Mouse (Mus musculus) MEL (cell line): ENCODE results near the gene Aire.

Experiments used
- CHD1 ChIP-seq: IDR thresholded peaks from 2 replicates; pipeline ENCODE4 v1.6.1; 2012; ENCODE audit warnings: low read depth, mild to moderate bottlenecking, inconsistent platforms, low read length, improper control_type of control experiment
- CTCF ChIP-seq, 3 experiments: IDR thresholded peaks in 2 of 3; conservative IDR thresholded peaks in 1 of 3; 2 replicates each; pipeline ENCODE4 v1.5.1; 2011 to 2012; ENCODE audit warnings: low read length in 3 of 3, low read depth in 2 of 3, mild to moderate bottlenecking in 2 of 3, improper control_type of control experiment in 1 of 3, inconsistent platforms in 1 of 3, mixed read lengths in 1 of 3, moderate library complexity in 1 of 3; ENCODE audit not compliant: control insufficient read depth in 1 of 3, insufficient read depth in 1 of 3, poor library complexity in 1 of 3, severe bottlenecking in 1 of 3
- EP300 ChIP-seq, 2 experiments: IDR thresholded peaks; 2 replicates each; pipeline ENCODE4 v1.6.1; 2011; ENCODE audit warnings: improper control_type of control experiment in 2 of 2, low read length in 2 of 2, low read depth in 1 of 2, mild to moderate bottlenecking in 1 of 2
- GABPA ChIP-seq: IDR thresholded peaks from 2 replicates; pipeline ENCODE4 v1.6.1; 2012; ENCODE audit warnings: low read depth, mild to moderate bottlenecking, inconsistent platforms, low read length, improper control_type of control experiment, moderate library complexity
- GATA1 ChIP-seq: IDR thresholded peaks from 2 replicates; pipeline ENCODE4 v1.6.1; 2011; ENCODE audit warnings: low read depth, low read length, improper control_type of control experiment
- MAX ChIP-seq: IDR thresholded peaks from 2 replicates; pipeline ENCODE4 v1.6.1; 2011; ENCODE audit warnings: low read length, improper control_type of control experiment
- MEF2A ChIP-seq: IDR thresholded peaks from 2 replicates; pipeline ENCODE4 v1.6.1; 2014; ENCODE audit warnings: low read depth, mild to moderate bottlenecking, inconsistent platforms, low read length, improper control_type of control experiment; ENCODE audit not compliant: poor library complexity, insufficient replicate concordance, severe bottlenecking; ENCODE audit errors: extremely low read depth
- POLR2A ChIP-seq, 2 experiments: IDR thresholded peaks; 2 replicates each; pipeline ENCODE4 v1.6.1; 2011 to 2012; ENCODE audit warnings: low read length in 2 of 2, mild to moderate bottlenecking in 2 of 2, control low read depth in 1 of 2, improper control_type of control experiment in 1 of 2, low read depth in 1 of 2, moderate library complexity in 1 of 2; ENCODE audit not compliant: control insufficient read depth in 1 of 2, insufficient read depth in 1 of 2, poor library complexity in 1 of 2
- POLR2AphosphoS5 ChIP-seq: IDR thresholded peaks from 2 replicates; pipeline ENCODE4 v1.6.1; 2012; ENCODE audit warnings: low read depth, borderline replicate concordance, mild to moderate bottlenecking, inconsistent platforms, low read length, moderate library complexity, mixed read lengths
- TAL1 ChIP-seq: IDR thresholded peaks from 2 replicates; pipeline ENCODE4 v1.6.1; 2012; ENCODE audit warnings: mild to moderate bottlenecking, inconsistent platforms, low read length, moderate library complexity, mixed read lengths
- TBP ChIP-seq: IDR thresholded peaks from 2 replicates; pipeline ENCODE4 v1.8.0; 2011; ENCODE audit warnings: low read depth, low read length, improper control_type of control experiment
- USF2 ChIP-seq, 2 experiments: IDR thresholded peaks; 2 replicates each; pipeline ENCODE4 v1.6.1; 2011 to 2012; ENCODE audit warnings: improper control_type of control experiment in 2 of 2, low read length in 2 of 2, borderline replicate concordance in 1 of 2, inconsistent platforms in 1 of 2, low read depth in 1 of 2, mild to moderate bottlenecking in 1 of 2; ENCODE audit not compliant: insufficient read depth in 1 of 2
- ZC3H11A ChIP-seq: IDR thresholded peaks from 2 replicates; pipeline ENCODE4 v1.6.1; 2012; ENCODE audit warnings: low read depth, mild to moderate bottlenecking, inconsistent platforms, low read length, improper control_type of control experiment

DNA sequence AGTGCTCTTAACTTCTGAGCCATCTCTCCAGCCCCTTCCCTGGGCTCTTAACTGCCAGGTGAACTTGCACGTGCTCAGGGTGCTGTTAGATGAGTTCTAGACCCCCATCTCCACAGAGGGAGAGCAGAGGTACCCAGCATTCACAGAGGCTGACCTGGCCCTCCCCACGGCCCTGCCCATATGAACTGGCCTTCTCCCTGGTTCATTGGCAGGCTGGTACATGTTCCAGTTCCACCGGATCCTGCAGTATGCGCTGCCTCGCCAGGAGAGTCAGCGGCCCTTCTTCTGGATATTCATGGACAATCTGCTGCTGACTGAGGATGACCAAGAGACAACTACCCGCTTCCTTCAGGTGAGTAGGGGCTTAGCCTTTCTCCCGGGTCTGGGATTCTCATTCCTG lies 13.6 kb upstream of the Aire start:
- TF ChIP-seq POLR2A (IDR thresholded peaks at IDR 0.05; ENCODE audit: control insufficient read depth in 1 of 2, insufficient read depth in 1 of 2, low read depth in 1 of 2, low read length in 2 of 2, poor library complexity in 1 of 2) (no peak), POLR2AphosphoS5 (no peak), TAL1 (no peak), USF2 (IDR thresholded peaks at IDR 0.05; ENCODE audit: borderline replicate concordance in 1 of 2, insufficient read depth in 1 of 2, low read depth in 1 of 2, low read length in 2 of 2) (no peak), CTCF (IDR thresholded peaks at IDR 0.05 in 2 of 3, conservative IDR thresholded peaks at IDR 0.05 in 1 of 3; ENCODE audit: control insufficient read depth in 1 of 3, insufficient read depth in 1 of 3, low read depth in 2 of 3, low read length in 3 of 3, poor library complexity in 1 of 3, severe bottlenecking in 1 of 3) (no peak), MAX (no peak), MEF2A (no peak), CHD1 (no peak), GABPA (no peak), EP300 (IDR thresholded peaks at IDR 0.05; ENCODE audit: low read depth in 1 of 2, low read length in 2 of 2) (no peak), GATA1 (no peak), TBP (no peak), ZC3H11A (no peak)
